Mouse (Mus musculus): ENCODE data around the gene Pkd2.
A peak's percentile ranks its signal among the peaks of the same experiment; 100 is the strongest.
"Not testable (repeated sequence)": the region's sequence is repeated elsewhere in the genome, so short reads cannot be mapped to it uniquely, and the experiment has no call there.

Pkd2 gene

GRCm38 (mm10) chr5:104458832-104459705 lies at the start of gene Pkd2:
Gene Pkd2 (plus strand): TSS chr5:104459450.
- DNase-seq (ENCODE audit: low spot score) = peak; percentile 75

GRCm38 (mm10) chr5:104415999-104416398 lies 43.3 kb upstream of the Pkd2 start:
- no peak for DNase-seq (ENCODE audit: low spot score)

- DNase-seq (ENCODE audit: low spot score) = no peak
These were observed 42.2 kb upstream of the Pkd2 start for GRCm38 (mm10) chr5:104417028-104417427.

GRCm38 (mm10) chr5:104417721-104418120 lies 41.5 kb upstream of the Pkd2 start:
- DNase-seq (ENCODE audit: low spot score) = no peak

- DNase-seq (ENCODE audit: low spot score) = no peak
These were observed 37.2 kb upstream of the Pkd2 start for GRCm38 (mm10) chr5:104422039-104422438.

- no peak for DNase-seq (ENCODE audit: low spot score)
These were observed 35.4 kb upstream of the Pkd2 start for GRCm38 (mm10) chr5:104423861-104424260.

- no peak for DNase-seq (ENCODE audit: low spot score)
These were observed 33.3 kb upstream of the Pkd2 start for GRCm38 (mm10) chr5:104425949-104426348.

GRCm38 (mm10) chr5:104432886-104433285 lies 26.4 kb upstream of the Pkd2 start:
- DNase-seq (ENCODE audit: low spot score) = peak; percentile 57

GRCm38 (mm10) chr5:104433968-104434565 lies 25.2 kb upstream of the Pkd2 start:
- DNase-seq (ENCODE audit: low spot score) = peak; percentile 53

GRCm38 (mm10) chr5:104434835-104435301 lies 24.4 kb upstream of the Pkd2 start, which contains the start of gene Spp1:
Gene Spp1 (plus strand): TSS chr5:104435118.
- DNase-seq (ENCODE audit: low spot score) = no peak

GRCm38 (mm10) chr5:104436406-104437076 lies 22.7 kb upstream of the Pkd2 start:
- no peak for DNase-seq (ENCODE audit: low spot score)

- DNase-seq (ENCODE audit: low spot score) = no peak
These were observed 16.9 kb upstream of the Pkd2 start for GRCm38 (mm10) chr5:104442396-104442795.

- DNase-seq (ENCODE audit: low spot score) = no peak
These were observed 16.4 kb upstream of the Pkd2 start for GRCm38 (mm10) chr5:104442850-104443249.

GRCm38 (mm10) chr5:104446156-104446555 lies 13.1 kb upstream of the Pkd2 start:
- DNase-seq (ENCODE audit: low spot score) = peak; percentile 82

- not testable (repeated sequence) for DNase-seq (ENCODE audit: low spot score)
These were observed 10.9 kb upstream of the Pkd2 start for GRCm38 (mm10) chr5:104448346-104448745.

GRCm38 (mm10) chr5:104449491-104449890 lies 9.8 kb upstream of the Pkd2 start:
- no peak for DNase-seq (ENCODE audit: low spot score)

GRCm38 (mm10) chr5:104453075-104453474 lies 6.2 kb upstream of the Pkd2 start:
- no peak for DNase-seq (ENCODE audit: low spot score)

GRCm38 (mm10) chr5:104454564-104454963 lies 4.7 kb upstream of the Pkd2 start:
- no peak for DNase-seq (ENCODE audit: low spot score)

GRCm38 (mm10) chr5:104459706-104460455 lies 631 bp downstream of the Pkd2 start:
- DNase-seq (ENCODE audit: low spot score) = peak; percentile 79

GRCm38 (mm10) chr5:104460456-104460838 lies 1.2 kb downstream of the Pkd2 start:
- DNase-seq (ENCODE audit: low spot score) = no peak

- DNase-seq (ENCODE audit: low spot score) = peak; percentile 51
These were observed 1.6 kb downstream of the Pkd2 start for GRCm38 (mm10) chr5:104460856-104461255.

- no peak for DNase-seq (ENCODE audit: low spot score)
These were observed 6.0 kb downstream of the Pkd2 start for GRCm38 (mm10) chr5:104465279-104465678.

All from embryo, embryonic 10 days (tissue).